8 mouse cellular contexts compared by ENCODE assay signal in the genomic region with DNA sequence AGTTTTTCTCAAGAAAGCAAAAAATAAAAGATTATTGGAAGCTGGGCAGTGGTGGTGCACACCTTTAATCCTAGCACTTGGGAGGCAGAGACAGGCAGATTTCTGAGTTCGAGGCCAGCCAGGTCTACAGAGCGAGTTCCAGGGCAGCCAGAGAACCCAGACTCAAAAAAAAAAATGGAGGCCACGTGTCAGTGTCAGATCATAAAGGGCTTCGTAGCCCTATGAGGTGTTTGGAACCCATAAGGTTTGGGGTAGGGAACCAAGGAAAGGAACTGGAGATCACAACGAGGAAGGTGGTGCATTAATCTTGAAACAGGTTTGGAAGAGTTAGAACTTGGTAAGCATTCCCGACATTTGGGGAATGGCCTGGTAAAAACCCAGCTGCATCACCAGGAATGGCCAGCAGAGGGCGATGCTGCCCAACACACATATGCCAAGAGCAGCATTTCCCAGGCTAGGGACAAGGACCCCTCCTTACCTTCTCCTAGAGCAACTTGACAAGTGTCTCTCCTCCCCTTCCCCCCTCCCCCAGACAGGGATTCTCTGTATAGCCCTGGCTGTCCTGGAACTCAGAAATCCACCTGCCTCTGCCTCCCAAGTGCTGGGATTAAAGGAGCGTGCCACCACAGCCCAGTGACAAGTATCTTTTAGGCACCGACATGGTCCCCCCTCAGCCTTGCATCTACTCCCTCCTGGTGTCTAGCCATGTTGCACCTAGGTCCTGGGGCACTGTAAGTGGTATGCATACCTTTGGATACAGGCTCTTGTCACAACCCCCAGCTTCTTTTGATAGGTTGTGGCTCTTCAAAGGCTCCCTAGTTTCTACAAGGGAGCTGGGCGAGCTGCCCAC. TPM values are rescaled to one million over a fixed set of nuclear protein-coding genes. Genes with fewer than 3 reads are reported as not detected.
DNase-seq lines count a peak whose midpoint lies in the region; ATAC-seq and TF ChIP-seq lines count a peak whose summit lies in the region.

No protein-coding gene starts in this region.

- H3K9ac ChIP-seq in ES-Bruce4 (ENCODE audit: low read depth, poor library complexity, severe bottlenecking) = peak overlapping the region; percentile 68; the same call in 1 of the 2 replicates
- no peak overlapping the region for H3K9ac ChIP-seq in lung, embryonic 14.5 days

- H3K4me2 ChIP-seq in lung, embryonic 14.5 days = no peak overlapping the region

- peak; percentile 99 for TF ChIP-seq CTCF in ES-Bruce4 (IDR thresholded peaks at IDR 0.05; ENCODE audit: low read depth, low read length)
- TF ChIP-seq CTCF in bone marrow macrophage, adult 2 months (IDR thresholded peaks at IDR 0.05; ENCODE audit: low read depth, low read length) = peak; percentile 77
- TF ChIP-seq CTCF in embryonic fibroblast, embryonic 13.5 days (IDR thresholded peaks at IDR 0.05; ENCODE audit: borderline replicate concordance, insufficient read depth, low read length) = peak; percentile 95; the same call in 1 of the 2 replicates
- peak; percentile 90 for TF ChIP-seq CTCF in layer of hippocampus, adult 2 months (conservative IDR thresholded peaks at IDR 0.05)
- TF ChIP-seq CTCF in lung, embryonic 14.5 days (IDR thresholded peaks at IDR 0.05; ENCODE audit: low read depth) = peak; percentile 95
- peak; percentile 76 for TF ChIP-seq CTCF in olfactory bulb, adult 2 months (IDR thresholded peaks at IDR 0.05; ENCODE audit: insufficient read depth, low read depth, low read length)

- ATAC-seq in lung, embryonic 14.5 days (ENCODE audit: insufficient read depth) = peak; percentile 49; the same call in 1 of the 2 replicates

- no peaks in the 10 kb centered on the region for H3K9me3 ChIP-seq in ES-Bruce4 (replicated peaks; ENCODE audit: control insufficient read depth, insufficient read depth, low read length, poor library complexity, severe bottlenecking)
- H3K9me3 ChIP-seq in lung, embryonic 14.5 days (ENCODE audit: low read depth, low read length) = no peaks in the 10 kb centered on the region

- TF ChIP-seq POLR2A in ES-Bruce4 (IDR thresholded peaks at IDR 0.05; ENCODE audit: insufficient read depth, low read length) = no peak
- TF ChIP-seq POLR2A in bone marrow macrophage, adult 2 months (IDR thresholded peaks at IDR 0.05; ENCODE audit: borderline replicate concordance, low read depth, low read length) = no peak
- TF ChIP-seq POLR2A in embryonic fibroblast, embryonic 13.5 days (IDR thresholded peaks at IDR 0.05; ENCODE audit: low read depth, low read length) = no peak
- TF ChIP-seq POLR2A in olfactory bulb, adult 2 months (IDR thresholded peaks at IDR 0.05; ENCODE audit: insufficient read depth, low read depth, low read length) = no peak

- no peaks in the 10 kb centered on the region for H3K27me3 ChIP-seq in ES-Bruce4 (ENCODE audit: control insufficient read depth, insufficient read depth, low read length, poor library complexity, severe bottlenecking)
- no peaks in the 10 kb centered on the region for H3K27me3 ChIP-seq in lung, embryonic 14.5 days (ENCODE audit: insufficient read depth, low read length)

- WGBS in lung, embryonic 14.5 days = 57% methylated on average over 10 of the region's 10 CpGs
- WGBS in olfactory bulb, adult 2 months = 56% methylated on average over 10 of the region's 10 CpGs

- H3K4me1 ChIP-seq in ES-Bruce4 (ENCODE audit: control insufficient read depth, insufficient read depth, low read length) = no peaks in the 10 kb centered on the region
- peaks cover 20% of the 10 kb centered on the region for H3K4me1 ChIP-seq in bone marrow macrophage, adult 2 months (ENCODE audit: control insufficient read depth, insufficient read depth, low read length)
- no peaks in the 10 kb centered on the region; the same call in 1 of the 2 replicates for H3K4me1 ChIP-seq in embryonic fibroblast, embryonic 13.5 days (ENCODE audit: control insufficient read depth, insufficient read depth, low read length)
- H3K4me1 ChIP-seq in lung, embryonic 14.5 days (ENCODE audit: insufficient read depth) = no peaks in the 10 kb centered on the region
- H3K4me1 ChIP-seq in olfactory bulb, adult 2 months (ENCODE audit: control insufficient read depth, insufficient read depth, low read length) = peaks cover 7% of the 10 kb centered on the region; the same call in 1 of the 2 replicates

- H3K36me3 ChIP-seq in ES-Bruce4 (ENCODE audit: control insufficient read depth, insufficient read depth, low read length, poor library complexity, severe bottlenecking) = peaks cover 30% of the 10 kb centered on the region
- H3K36me3 ChIP-seq in lung, embryonic 14.5 days (ENCODE audit: insufficient read depth) = peaks cover 66% of the 10 kb centered on the region

- peak; percentile 85 to 92 for DNase-seq in heart, postnatal 36 days
- peak; percentile 74 to 85 for DNase-seq in layer of hippocampus, adult 2 months (ENCODE audit: low spot score in 2 of 2)
- peak; percentile 88 for DNase-seq in lung, embryonic 14.5 days
- peak; percentile 71 for DNase-seq in thymus, postnatal 14 days

- TF ChIP-seq EP300 in ES-Bruce4 (IDR thresholded peaks at IDR 0.05; ENCODE audit: insufficient read depth, low read depth, low read length) = 0 out of 2 replicates have a peak, but pooled peaks have one; percentile 35

- no peak overlapping the region for H3K27ac ChIP-seq in ES-Bruce4 (ENCODE audit: insufficient read depth, low read length)
- peak overlapping the region; percentile 67 for H3K27ac ChIP-seq in bone marrow macrophage, adult 2 months (ENCODE audit: insufficient read depth, low read depth, low read length)
- no peak overlapping the region for H3K27ac ChIP-seq in embryonic fibroblast, embryonic 13.5 days (ENCODE audit: insufficient read depth, low read length)
- H3K27ac ChIP-seq in layer of hippocampus, adult 2 months = no peak overlapping the region
- H3K27ac ChIP-seq in lung, embryonic 14.5 days (ENCODE audit: low read depth) = no peak overlapping the region
- H3K27ac ChIP-seq in olfactory bulb, adult 2 months (ENCODE audit: insufficient read depth, low read depth, low read length) = no peak overlapping the region

- H3K4me3 ChIP-seq in ES-Bruce4 (ENCODE audit: low read depth, low read length) = no peak overlapping the region
- H3K4me3 ChIP-seq in bone marrow macrophage, adult 2 months (ENCODE audit: insufficient read depth, low read length) = no peak overlapping the region
- no peak overlapping the region for H3K4me3 ChIP-seq in embryonic fibroblast, embryonic 13.5 days (ENCODE audit: insufficient read depth, low read length)
- H3K4me3 ChIP-seq in layer of hippocampus, adult 2 months = no peak overlapping the region; the same call in 1 of the 2 replicates
- no peak overlapping the region for H3K4me3 ChIP-seq in lung, embryonic 14.5 days (ENCODE audit: low read depth, low read length)
- no peak overlapping the region for H3K4me3 ChIP-seq in olfactory bulb, adult 2 months (ENCODE audit: insufficient read depth, low read depth, low read length)

- intact Hi-C loops in heart, postnatal 36 days (cut with DNase I) = loop anchor here (1.0 to 2.0 kb wide), 2 partner anchors 33 to 85 kb away; no protein-coding TSS in a partner anchor

RNA-seq across cellular contexts. Expression of a gene that starts 1.1 kb away (rescaled TPM):
- 43.4 and 46.9 TPM in 2 replicates for polyA plus RNA-seq in ES-Bruce4 (2011; ENCODE audit: insufficient read depth, insufficient read length, low read depth, missing spikeins)
- 40.0 and 44.7 TPM in 2 replicates for polyA plus RNA-seq in bone marrow macrophage, adult 2 months (2012; ENCODE audit: insufficient read depth, insufficient read length, missing spikeins)
- 31.5 and 32.0 TPM in 2 replicates for polyA plus RNA-seq in embryonic fibroblast, embryonic 13.5 days (2011; ENCODE audit: insufficient read length, low read depth, missing spikeins)
- total RNA-seq in heart, postnatal 36 days (2021) = 10 to 100 TPM; 55.0 to 55.8 TPM
- total RNA-seq in layer of hippocampus, adult 2 months (2021) = 10 to 100 TPM; 62.9 to 67.4 TPM
- polyA plus RNA-seq in lung, embryonic 14.5 days (2014; fragmentation: Nextera tagmentation; extraction: Ambion mirVana) = 28.6 and 29.4 TPM in 2 replicates
- polyA plus RNA-seq in olfactory bulb, adult 2 months (2012; ENCODE audit: insufficient read depth, insufficient read length, low replicate concordance, missing spikeins) = not detected in 2 replicates

RNA-seq across cellular contexts. Expression of a gene that starts 33.2 kb away (rescaled TPM):
- 22.9 and 25.6 TPM in 2 replicates for polyA plus RNA-seq in ES-Bruce4 (2011; ENCODE audit: insufficient read depth, insufficient read length, low read depth, missing spikeins)
- polyA plus RNA-seq in bone marrow macrophage, adult 2 months (2012; ENCODE audit: insufficient read depth, insufficient read length, missing spikeins) = 287 and 354 TPM in 2 replicates
- 48.0 and 60.5 TPM in 2 replicates for polyA plus RNA-seq in embryonic fibroblast, embryonic 13.5 days (2011; ENCODE audit: insufficient read length, low read depth, missing spikeins)
- total RNA-seq in heart, postnatal 36 days (2021) = 10 to 100 TPM; 23.8 to 27.0 TPM
- total RNA-seq in layer of hippocampus, adult 2 months (2021) = 1 to 10 TPM; 6.9 TPM
- 4.0 and 4.1 TPM in 2 replicates for polyA plus RNA-seq in lung, embryonic 14.5 days (2014; fragmentation: Nextera tagmentation; extraction: Ambion mirVana)
- polyA plus RNA-seq in olfactory bulb, adult 2 months (2012; ENCODE audit: insufficient read depth, insufficient read length, low replicate concordance, missing spikeins) = not detected in 2 replicates

RNA-seq across cellular contexts. Expression of a gene that starts 34.6 kb away (rescaled TPM):
- 155 and 156 TPM in 2 replicates for polyA plus RNA-seq in ES-Bruce4 (2011; ENCODE audit: insufficient read depth, insufficient read length, low read depth, missing spikeins)
- polyA plus RNA-seq in bone marrow macrophage, adult 2 months (2012; ENCODE audit: insufficient read depth, insufficient read length, missing spikeins) = 109 and 123 TPM in 2 replicates
- 125 and 155 TPM in 2 replicates for polyA plus RNA-seq in embryonic fibroblast, embryonic 13.5 days (2011; ENCODE audit: insufficient read length, low read depth, missing spikeins)
- 10 to 100 TPM; 78.4 to 82.7 TPM for total RNA-seq in heart, postnatal 36 days (2021)
- 100 to 1,000 TPM; 110 to 115 TPM for total RNA-seq in layer of hippocampus, adult 2 months (2021)
- 80.3 and 82.0 TPM in 2 replicates for polyA plus RNA-seq in lung, embryonic 14.5 days (2014; fragmentation: Nextera tagmentation; extraction: Ambion mirVana)
- polyA plus RNA-seq in olfactory bulb, adult 2 months (2012; ENCODE audit: insufficient read depth, insufficient read length, low replicate concordance, missing spikeins) = 160 TPM in 1 of 2 replicates, not detected in the other

RNA-seq across cellular contexts. Expression of a gene that starts 39.4 kb away (rescaled TPM):
- polyA plus RNA-seq in ES-Bruce4 (2011; ENCODE audit: insufficient read depth, insufficient read length, low read depth, missing spikeins) = 7.9 and 15.2 TPM in 2 replicates
- 18.3 and 19.2 TPM in 2 replicates for polyA plus RNA-seq in bone marrow macrophage, adult 2 months (2012; ENCODE audit: insufficient read depth, insufficient read length, missing spikeins)
- 7.8 and 13.1 TPM in 2 replicates for polyA plus RNA-seq in embryonic fibroblast, embryonic 13.5 days (2011; ENCODE audit: insufficient read length, low read depth, missing spikeins)
- 10 to 100 TPM; 10.2 to 10.8 TPM for total RNA-seq in heart, postnatal 36 days (2021)
- 10 to 100 TPM; 20.2 to 20.6 TPM for total RNA-seq in layer of hippocampus, adult 2 months (2021)
- polyA plus RNA-seq in lung, embryonic 14.5 days (2014; fragmentation: Nextera tagmentation; extraction: Ambion mirVana) = 25.1 and 27.6 TPM in 2 replicates
- not detected in 2 replicates for polyA plus RNA-seq in olfactory bulb, adult 2 months (2012; ENCODE audit: insufficient read depth, insufficient read length, low replicate concordance, missing spikeins)

RNA-seq across cellular contexts. Expression of a gene that starts 45.0 kb away (rescaled TPM):
- polyA plus RNA-seq in ES-Bruce4 (2011; ENCODE audit: insufficient read depth, insufficient read length, low read depth, missing spikeins) = 3.3 and 3.7 TPM in 2 replicates
- polyA plus RNA-seq in bone marrow macrophage, adult 2 months (2012; ENCODE audit: insufficient read depth, insufficient read length, missing spikeins) = 0.87 TPM in 1 of 2 replicates, not detected in the other
- 0.73 TPM in 1 of 2 replicates, not detected in the other for polyA plus RNA-seq in embryonic fibroblast, embryonic 13.5 days (2011; ENCODE audit: insufficient read length, low read depth, missing spikeins)
- not detected for total RNA-seq in heart, postnatal 36 days (2021)
- total RNA-seq in layer of hippocampus, adult 2 months (2021) = 10 to 100 TPM in 1 of 2 experiments, 1 to 10 TPM in 1; 8.6 to 11.6 TPM
- 1.6 and 2.8 TPM in 2 replicates for polyA plus RNA-seq in lung, embryonic 14.5 days (2014; fragmentation: Nextera tagmentation; extraction: Ambion mirVana)
- polyA plus RNA-seq in olfactory bulb, adult 2 months (2012; ENCODE audit: insufficient read depth, insufficient read length, low replicate concordance, missing spikeins) = not detected in 2 replicates
